Mouse (Mus musculus) embryonic facial prominence, embryonic 15.5 days (tissue): Measurements from ENCODE around the gene Hes3. TPM values are rescaled to one million over a fixed set of nuclear protein-coding genes. Genes with fewer than 3 reads are reported as not detected.

Experiments
- ATAC-seq: fragments of 200-750 bp; cut with Nextera tagmentation; 2 replicates; pipeline ENCODE4 v1.8.0; 2017; ENCODE audit warnings: low read depth, moderate TSS enrichment; ENCODE audit not compliant: insufficient number of reproducible peaks, low FRiP score, low TSS enrichment
- H3K27ac ChIP-seq: fragments of 300-500 bp; sonication (generic); replicated peaks from 2 replicates; pipeline ENCODE4 v1.5.1; 2015; ENCODE audit warnings: mild to moderate bottlenecking, inconsistent platforms
- H3K27me3 ChIP-seq: fragments of 300-500 bp; sonication (generic); 2 replicates; pipeline ENCODE4 v1.6.1; 2015; ENCODE audit warnings: inconsistent platforms
- H3K36me3 ChIP-seq: fragments of 300-500 bp; sonication (generic); 2 replicates; pipeline ENCODE4 v1.6.1; 2015; ENCODE audit warnings: mild to moderate bottlenecking, inconsistent platforms
- H3K4me1 ChIP-seq: fragments of 300-500 bp; sonication (generic); 2 replicates; pipeline ENCODE4 v1.6.1; 2015; ENCODE audit warnings: inconsistent platforms
- H3K4me2 ChIP-seq: fragments of 300-500 bp; sonication (generic); replicated peaks from 2 replicates; pipeline ENCODE4 v1.6.1; 2015; ENCODE audit warnings: mild to moderate bottlenecking, inconsistent platforms
- H3K4me3 ChIP-seq: fragments of 300-500 bp; sonication (generic); replicated peaks from 2 replicates; pipeline ENCODE4 v1.5.1; 2015; ENCODE audit warnings: mild to moderate bottlenecking, inconsistent platforms
- H3K9ac ChIP-seq: fragments of 300-500 bp; sonication (generic); 2 replicates; pipeline ENCODE4 v1.6.1; 2015; ENCODE audit warnings: inconsistent platforms
- H3K9me3 ChIP-seq: fragments of 300-500 bp; sonication (generic); replicated peaks from 2 replicates; pipeline ENCODE4 v1.6.1; 2016; ENCODE audit warnings: inconsistent platforms
- WGBS: fragments of 180-500 bp; shearing (Covaris S2); methylation state at CpG from one replicate; pipeline ENCODE4 v1.1.7; 2015; 5-methylcytosine and 5-hydroxymethylcytosine counted together
- polyA plus RNA-seq: library from polyadenylated mRNA; unstranded; fragments of >200 nt; fragmentation: Nextera tagmentation; extraction: Ambion mirVana; gene quantifications from 2 replicates; pipeline ENCODE4 v1.2.1, GENCODE M21; 2015

Gene Hes3
- polyA plus RNA-seq, 1 experiment from 2014 or later = not detected

GRCm38 (mm10) chr4:152277916-152278315 is 13.5 kb downstream of the Hes3 start:
- no peak overlapping the region for H3K27ac ChIP-seq
- no peak overlapping the region for H3K4me3 ChIP-seq
- peaks cover 8% of the 10 kb centered on the region; the same call in 1 of the 2 replicates for H3K36me3 ChIP-seq
- H3K27me3 ChIP-seq = peaks cover 41% of the 10 kb centered on the region
- H3K4me1 ChIP-seq = peaks cover 40% of the 10 kb centered on the region
- no peak for ATAC-seq
- WGBS = 69% methylated on average over 2 of the region's 2 CpGs
- no peak overlapping the region for H3K4me2 ChIP-seq
- no peaks in the 10 kb centered on the region for H3K9me3 ChIP-seq
- no peak overlapping the region for H3K9ac ChIP-seq

- peaks cover 48% of the 10 kb centered on the region for H3K4me1 ChIP-seq
- H3K9ac ChIP-seq = no peak overlapping the region
- H3K27ac ChIP-seq = no peak overlapping the region
- peaks cover 28% of the 10 kb centered on the region for H3K27me3 ChIP-seq
- ATAC-seq = no peak
- 51% methylated on average over 10 of the region's 10 CpGs for WGBS
- H3K4me3 ChIP-seq = no peak overlapping the region
- H3K36me3 ChIP-seq = peaks cover 4% of the 10 kb centered on the region; the same call in 1 of the 2 replicates
- H3K4me2 ChIP-seq = no peak overlapping the region
- no peaks in the 10 kb centered on the region for H3K9me3 ChIP-seq
These were observed 14.8 kb downstream of the Hes3 start for GRCm38 (mm10) chr4:152276389-152277347.

- no peak for ATAC-seq
- H3K9ac ChIP-seq = peak overlapping the region; percentile 70
- peak overlapping the region; percentile 75 for H3K4me3 ChIP-seq
- H3K27me3 ChIP-seq = peaks cover 9% of the 10 kb centered on the region
- peaks cover 65% of the 10 kb centered on the region for H3K4me1 ChIP-seq
- H3K4me2 ChIP-seq = peak overlapping the region; percentile 87
- H3K9me3 ChIP-seq = no peaks in the 10 kb centered on the region
- H3K27ac ChIP-seq = peak overlapping the region; percentile 92
- no peaks in the 10 kb centered on the region for H3K36me3 ChIP-seq
- WGBS = 3% methylated on average over 20 of the region's 20 CpGs
These were observed 16.8 kb downstream of the Hes3 start for GRCm38 (mm10) chr4:152274681-152275131.

- Histone ChIP-seq H3K9me3 (no peaks in the 10 kb centered on the region), H3K4me2 (peak within 1 kb of the TSS; percentile 87), H3K4me1 (peaks cover 65% of the 10 kb centered on the region), H3K4me3 (peak within 1 kb of the TSS; percentile 75), H3K27me3 (peaks cover 7% of the 10 kb centered on the region; the same call in 1 of the 2 replicates), H3K36me3 (no peaks in the 10 kb centered on the region), H3K27ac (peak within 1 kb of the TSS; percentile 92), H3K9ac (peak within 1 kb of the TSS; percentile 70)
- ATAC-seq = peak; percentile 83
- WGBS = 3% methylated on average over 41 of the region's 48 CpGs
These were observed 17.7 kb downstream of the Hes3 start, which contains the start of gene Gpr153 for GRCm38 (mm10) chr4:152273621-152274236. TSS of gene Gpr153 (plus strand) at chr4:152274232.

GRCm38 (mm10) chr4:152273191-152273590 is 18.3 kb downstream of the Hes3 start:
- H3K27ac ChIP-seq = peak overlapping the region; percentile 92
- H3K9ac ChIP-seq = no peak overlapping the region
- peaks cover 68% of the 10 kb centered on the region for H3K4me1 ChIP-seq
- H3K4me3 ChIP-seq = peak overlapping the region; percentile 75; the same call in 1 of the 2 replicates
- ATAC-seq = no peak
- H3K9me3 ChIP-seq = no peaks in the 10 kb centered on the region
- H3K36me3 ChIP-seq = no peaks in the 10 kb centered on the region
- H3K4me2 ChIP-seq = peak overlapping the region; percentile 87
- WGBS = 29% methylated on average over 3 of the region's 3 CpGs
- peaks cover 7% of the 10 kb centered on the region; the same call in 1 of the 2 replicates for H3K27me3 ChIP-seq

- Histone ChIP-seq H3K36me3 (no peaks in the 10 kb centered on the region), H3K4me1 (peaks cover 74% of the 10 kb centered on the region), H3K27ac (peak overlapping the region; percentile 92), H3K27me3 (peaks cover 7% of the 10 kb centered on the region; the same call in 1 of the 2 replicates), H3K9ac (no peak overlapping the region), H3K4me3 (no peak overlapping the region), H3K9me3 (no peaks in the 10 kb centered on the region), H3K4me2 (no peak overlapping the region; the same call in 1 of the 2 replicates)
- 16% methylated on average over 9 of the region's 9 CpGs for WGBS
- ATAC-seq = peak; percentile 56
These were observed 18.9 kb downstream of the Hes3 start for GRCm38 (mm10) chr4:152272449-152273049.

GRCm38 (mm10) chr4:152272006-152272405 is 19.5 kb downstream of the Hes3 start:
- peak; percentile 45 for ATAC-seq
- peaks cover 77% of the 10 kb centered on the region for H3K4me1 ChIP-seq
- H3K4me2 ChIP-seq = no peak overlapping the region; the same call in 1 of the 2 replicates
- 39% methylated on average over 7 of the region's 7 CpGs for WGBS
- no peak overlapping the region for H3K4me3 ChIP-seq
- H3K27ac ChIP-seq = peak overlapping the region; percentile 92
- no peak overlapping the region for H3K9ac ChIP-seq
- peaks cover 7% of the 10 kb centered on the region; the same call in 1 of the 2 replicates for H3K27me3 ChIP-seq
- no peaks in the 10 kb centered on the region for H3K9me3 ChIP-seq
- H3K36me3 ChIP-seq = no peaks in the 10 kb centered on the region

- Histone ChIP-seq H3K9ac (no peak overlapping the region), H3K4me1 (peaks cover 73% of the 10 kb centered on the region), H3K27me3 (peaks cover 7% of the 10 kb centered on the region; the same call in 1 of the 2 replicates), H3K27ac (peak overlapping the region; percentile 92), H3K4me3 (no peak overlapping the region), H3K36me3 (no peaks in the 10 kb centered on the region), H3K4me2 (no peak overlapping the region), H3K9me3 (no peaks in the 10 kb centered on the region)
- WGBS = 89% methylated on average over 11 of the region's 11 CpGs
- ATAC-seq = no peak
These were observed 20.1 kb downstream of the Hes3 start for GRCm38 (mm10) chr4:152271334-152271733.

- no peaks in the 10 kb centered on the region for H3K9me3 ChIP-seq
- 71% methylated on average over 9 of the region's 9 CpGs for WGBS
- no peak overlapping the region for H3K9ac ChIP-seq
- no peaks in the 10 kb centered on the region for H3K36me3 ChIP-seq
- ATAC-seq = no peak
- no peak overlapping the region for H3K27ac ChIP-seq
- H3K4me2 ChIP-seq = no peak overlapping the region
- H3K4me1 ChIP-seq = peaks cover 73% of the 10 kb centered on the region
- H3K4me3 ChIP-seq = no peak overlapping the region
- H3K27me3 ChIP-seq = peaks cover 1% of the 10 kb centered on the region; the same call in 1 of the 2 replicates
These were observed 20.9 kb downstream of the Hes3 start for GRCm38 (mm10) chr4:152270599-152270998.

- Histone ChIP-seq H3K9ac (no peak overlapping the region), H3K4me3 (no peak overlapping the region), H3K27me3 (no peaks in the 10 kb centered on the region), H3K27ac (no peak overlapping the region), H3K36me3 (no peaks in the 10 kb centered on the region), H3K9me3 (no peaks in the 10 kb centered on the region), H3K4me1 (peaks cover 71% of the 10 kb centered on the region), H3K4me2 (no peak overlapping the region)
- WGBS = 88% methylated on average over 13 of the region's 13 CpGs
- ATAC-seq = no peak
These were observed 21.5 kb downstream of the Hes3 start for GRCm38 (mm10) chr4:152269967-152270366.
